Mouse (Mus musculus): ENCODE measurements around the gene Hspb7. TPM values are rescaled to one million over a fixed set of nuclear protein-coding genes. Genes with fewer than 3 reads are reported as not detected.
A peak's percentile ranks its signal among the peaks of the same experiment; 100 is the strongest.

The Hspb7 gene
- total and polyA plus RNA-seq, 2 experiments = 0.02 to 0.09 TPM

- H3K36me3 ChIP-seq (ENCODE audit: control insufficient read depth, insufficient read depth, low read length) = no peaks in the 10 kb centered on the region
- no peak overlapping the region for H3K4me3 ChIP-seq (ENCODE audit: insufficient read depth, low read depth, low read length)
- no peaks in the 10 kb centered on the region for H3K79me2 ChIP-seq (ENCODE audit: control insufficient read depth, insufficient read depth, low read length)
- 18% methylated on average over 5 of the region's 5 CpGs for WGBS
- H3K9ac ChIP-seq (ENCODE audit: low read depth, low read length) = no peak overlapping the region
- DNase-seq (ENCODE audit: extremely low read depth, low read depth, low spot score) = peak; percentile 63
- no peaks in the 10 kb centered on the region for H3K27me3 ChIP-seq (ENCODE audit: control insufficient read depth, insufficient read depth, low read length)
- TF ChIP-seq CTCF (IDR thresholded peaks at IDR 0.05; ENCODE audit: low read depth, low read length) (peak; percentile 80), POLR2A (IDR thresholded peaks at IDR 0.05; ENCODE audit: extremely low read depth, insufficient read depth, low read length) (no peak)
- no peak overlapping the region for H3K27ac ChIP-seq (replicated peaks; ENCODE audit: insufficient read depth, low read depth, low read length)
- no peaks in the 10 kb centered on the region for H3K4me1 ChIP-seq (ENCODE audit: control insufficient read depth, insufficient read depth, low read length)
Measured at GRCm38 (mm10) chr4:141387093-141387784, 33.3 kb upstream of the Hspb7 start.

GRCm38 (mm10) chr4:141387933-141388332 lies 32.6 kb upstream of the Hspb7 start:
- Histone ChIP-seq H3K9ac (ENCODE audit: low read depth, low read length) (no peak overlapping the region), H3K4me1 (ENCODE audit: control insufficient read depth, insufficient read depth, low read length) (no peaks in the 10 kb centered on the region), H3K4me3 (ENCODE audit: insufficient read depth, low read depth, low read length) (no peak overlapping the region), H3K36me3 (ENCODE audit: control insufficient read depth, insufficient read depth, low read length) (no peaks in the 10 kb centered on the region), H3K79me2 (ENCODE audit: control insufficient read depth, insufficient read depth, low read length) (no peaks in the 10 kb centered on the region), H3K27me3 (ENCODE audit: control insufficient read depth, insufficient read depth, low read length) (no peaks in the 10 kb centered on the region), H3K27ac (replicated peaks; ENCODE audit: insufficient read depth, low read depth, low read length) (no peak overlapping the region)
- TF ChIP-seq CTCF (IDR thresholded peaks at IDR 0.05; ENCODE audit: low read depth, low read length) (no peak), POLR2A (IDR thresholded peaks at IDR 0.05; ENCODE audit: extremely low read depth, insufficient read depth, low read length) (no peak)
- no peak for DNase-seq (ENCODE audit: extremely low read depth, low read depth, low spot score)
- WGBS = 70% methylated on average over 5 of the region's 5 CpGs

GRCm38 (mm10) chr4:141389366-141390150 lies 31.0 kb upstream of the Hspb7 start:
- H3K27ac ChIP-seq (replicated peaks; ENCODE audit: insufficient read depth, low read depth, low read length) = no peak overlapping the region
- no peak overlapping the region for H3K4me3 ChIP-seq (ENCODE audit: insufficient read depth, low read depth, low read length)
- H3K27me3 ChIP-seq (ENCODE audit: control insufficient read depth, insufficient read depth, low read length) = no peaks in the 10 kb centered on the region
- 69% methylated on average over 18 of the region's 18 CpGs for WGBS
- TF ChIP-seq CTCF (IDR thresholded peaks at IDR 0.05; ENCODE audit: low read depth, low read length) = no peak
- no peak for TF ChIP-seq POLR2A (IDR thresholded peaks at IDR 0.05; ENCODE audit: extremely low read depth, insufficient read depth, low read length)
- no peaks in the 10 kb centered on the region for H3K4me1 ChIP-seq (ENCODE audit: control insufficient read depth, insufficient read depth, low read length)
- no peak for DNase-seq (ENCODE audit: extremely low read depth, low read depth, low spot score)
- H3K36me3 ChIP-seq (ENCODE audit: control insufficient read depth, insufficient read depth, low read length) = no peaks in the 10 kb centered on the region
- no peaks in the 10 kb centered on the region for H3K79me2 ChIP-seq (ENCODE audit: control insufficient read depth, insufficient read depth, low read length)
- no peak overlapping the region for H3K9ac ChIP-seq (ENCODE audit: low read depth, low read length)

GRCm38 (mm10) chr4:141391293-141391692 lies 29.3 kb upstream of the Hspb7 start:
- no peaks in the 10 kb centered on the region for H3K36me3 ChIP-seq (ENCODE audit: control insufficient read depth, insufficient read depth, low read length)
- no peak overlapping the region for H3K9ac ChIP-seq (ENCODE audit: low read depth, low read length)
- no peak for TF ChIP-seq CTCF (IDR thresholded peaks at IDR 0.05; ENCODE audit: low read depth, low read length)
- TF ChIP-seq POLR2A (IDR thresholded peaks at IDR 0.05; ENCODE audit: extremely low read depth, insufficient read depth, low read length) = no peak
- H3K27ac ChIP-seq (replicated peaks; ENCODE audit: insufficient read depth, low read depth, low read length) = no peak overlapping the region
- H3K79me2 ChIP-seq (ENCODE audit: control insufficient read depth, insufficient read depth, low read length) = no peaks in the 10 kb centered on the region
- no peak overlapping the region for H3K4me3 ChIP-seq (ENCODE audit: insufficient read depth, low read depth, low read length)
- WGBS = 75% methylated on average over 12 of the region's 12 CpGs
- no peaks in the 10 kb centered on the region for H3K27me3 ChIP-seq (ENCODE audit: control insufficient read depth, insufficient read depth, low read length)
- no peak for DNase-seq (ENCODE audit: extremely low read depth, low read depth, low spot score)
- H3K4me1 ChIP-seq (ENCODE audit: control insufficient read depth, insufficient read depth, low read length) = no peaks in the 10 kb centered on the region

GRCm38 (mm10) chr4:141394751-141395150 lies 25.8 kb upstream of the Hspb7 start:
- no peaks in the 10 kb centered on the region for H3K79me2 ChIP-seq (ENCODE audit: control insufficient read depth, insufficient read depth, low read length)
- no peaks in the 10 kb centered on the region for H3K27me3 ChIP-seq (ENCODE audit: control insufficient read depth, insufficient read depth, low read length)
- WGBS = 24% methylated on average over 16 of the region's 16 CpGs
- H3K4me1 ChIP-seq (ENCODE audit: control insufficient read depth, insufficient read depth, low read length) = no peaks in the 10 kb centered on the region
- no peak for DNase-seq (ENCODE audit: extremely low read depth, low read depth, low spot score)
- H3K4me3 ChIP-seq (ENCODE audit: insufficient read depth, low read depth, low read length) = no peak overlapping the region
- no peak overlapping the region for H3K27ac ChIP-seq (replicated peaks; ENCODE audit: insufficient read depth, low read depth, low read length)
- no peaks in the 10 kb centered on the region for H3K36me3 ChIP-seq (ENCODE audit: control insufficient read depth, insufficient read depth, low read length)
- TF ChIP-seq POLR2A (IDR thresholded peaks at IDR 0.05; ENCODE audit: extremely low read depth, insufficient read depth, low read length) = no peak
- TF ChIP-seq CTCF (IDR thresholded peaks at IDR 0.05; ENCODE audit: low read depth, low read length) = no peak
- H3K9ac ChIP-seq (ENCODE audit: low read depth, low read length) = no peak overlapping the region

GRCm38 (mm10) chr4:141397861-141398260 lies 22.7 kb upstream of the Hspb7 start:
- no peaks in the 10 kb centered on the region for H3K4me1 ChIP-seq (ENCODE audit: control insufficient read depth, insufficient read depth, low read length)
- H3K27ac ChIP-seq (replicated peaks; ENCODE audit: insufficient read depth, low read depth, low read length) = no peak overlapping the region
- H3K79me2 ChIP-seq (ENCODE audit: control insufficient read depth, insufficient read depth, low read length) = no peaks in the 10 kb centered on the region
- H3K27me3 ChIP-seq (ENCODE audit: control insufficient read depth, insufficient read depth, low read length) = no peaks in the 10 kb centered on the region
- no peak for DNase-seq (ENCODE audit: extremely low read depth, low read depth, low spot score)
- H3K9ac ChIP-seq (ENCODE audit: low read depth, low read length) = no peak overlapping the region
- WGBS = 85% methylated on average over 12 of the region's 12 CpGs
- TF ChIP-seq POLR2A (IDR thresholded peaks at IDR 0.05; ENCODE audit: extremely low read depth, insufficient read depth, low read length) (no peak), CTCF (IDR thresholded peaks at IDR 0.05; ENCODE audit: low read depth, low read length) (no peak)
- H3K36me3 ChIP-seq (ENCODE audit: control insufficient read depth, insufficient read depth, low read length) = no peaks in the 10 kb centered on the region
- no peak overlapping the region for H3K4me3 ChIP-seq (ENCODE audit: insufficient read depth, low read depth, low read length)
